Mouse (Mus musculus) hindlimb bud, embryonic 11.5 days (tissue): ENCODE results near the gene Mtcl1.

ENCODE experiments used
- DNase-seq: peaks from one replicate; pipeline ENCODE4 v3.0.0-alpha.2; 2012; ENCODE audit warnings: low read depth, low spot score; ENCODE audit errors: extremely low spot score

The Mtcl1 gene

GRCm38 (mm10) chr17:66331207-66331606 lies 118.3 kb downstream of the Mtcl1 start:
- no peak for DNase-seq

DNA sequence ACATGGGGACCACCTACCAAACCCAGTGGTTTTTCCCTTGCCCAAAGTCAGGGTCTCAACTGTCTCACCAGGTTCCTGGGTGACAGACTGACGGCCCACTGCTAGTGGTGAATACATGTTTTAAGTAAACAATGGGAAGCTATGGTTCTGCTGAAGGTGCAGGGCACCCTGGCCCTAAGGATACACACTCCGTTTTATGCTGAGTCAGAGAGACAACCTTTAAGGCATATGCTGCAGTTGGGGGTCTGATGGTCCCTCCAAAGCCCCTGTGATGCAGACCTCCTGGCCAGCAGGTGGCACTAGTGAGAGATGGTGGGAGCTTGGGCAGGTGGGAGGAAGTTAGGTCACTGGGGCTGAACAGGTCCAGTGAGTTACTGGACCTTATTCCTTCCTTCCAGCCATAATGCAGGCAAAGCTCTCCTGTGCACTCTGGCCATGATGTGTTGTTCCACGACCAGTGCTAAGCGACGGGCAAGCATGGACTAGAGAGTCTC lies 123.0 kb downstream of the Mtcl1 start:
- no peak for DNase-seq

- no peak for DNase-seq
Observed at GRCm38 (mm10) chr17:66326204-66326545, 123.4 kb downstream of the Mtcl1 start.

DNA sequence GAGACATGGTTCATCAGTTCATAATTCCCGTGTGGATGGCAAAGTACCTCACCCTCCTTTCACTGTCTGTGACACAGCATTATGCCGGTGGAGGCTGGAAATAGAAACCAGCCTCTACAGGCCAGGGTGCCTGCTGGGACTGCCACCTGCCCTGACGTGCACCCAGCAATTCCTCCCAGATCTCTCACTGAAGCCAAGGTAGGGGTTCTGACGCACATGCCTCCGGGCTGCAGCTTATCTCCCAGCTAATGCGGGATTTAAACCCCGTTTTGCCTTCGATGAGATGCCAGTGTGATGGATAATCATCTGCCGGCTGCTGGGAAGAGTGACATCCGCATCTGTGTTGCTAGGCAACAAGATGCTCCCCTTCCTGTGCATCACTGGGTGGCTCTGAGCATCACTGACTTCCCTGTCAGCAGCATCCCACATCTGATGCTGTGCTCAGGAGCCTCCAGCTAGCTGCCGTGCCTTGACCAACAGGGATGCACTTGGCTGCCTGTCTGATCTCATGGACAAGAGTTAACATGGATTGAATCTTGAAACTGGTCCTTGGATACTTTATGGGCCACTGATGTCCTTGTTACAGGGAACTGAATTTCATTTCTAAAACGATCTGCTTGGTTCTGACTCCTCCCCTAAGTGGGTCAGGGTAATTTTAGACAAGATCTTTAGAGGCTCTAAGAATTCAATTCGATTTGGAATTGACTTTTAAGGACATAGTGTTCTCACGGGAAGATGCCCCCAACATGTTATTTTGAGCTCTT lies 123.9 kb downstream of the Mtcl1 start:
- no peak for DNase-seq

DNA sequence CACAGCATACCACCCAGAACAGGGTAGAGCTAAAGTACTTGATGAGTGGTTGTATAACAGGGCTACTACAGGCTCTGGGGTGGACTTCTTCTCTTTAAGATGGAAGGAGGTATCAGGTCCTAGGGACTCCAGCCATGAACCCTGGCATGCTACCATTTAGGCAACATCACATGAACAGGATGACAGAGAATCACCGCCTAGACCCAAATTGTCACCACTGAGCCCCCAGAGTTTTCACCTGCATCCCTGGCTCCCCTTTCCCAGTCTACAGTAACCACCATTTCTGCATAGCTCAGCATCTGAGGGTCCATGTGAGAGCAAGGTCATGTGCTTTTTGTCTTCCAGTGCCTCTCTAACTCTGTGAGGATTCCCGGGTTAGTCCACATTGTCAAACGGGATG lies 124.7 kb downstream of the Mtcl1 start:
- DNase-seq: no peak

DNA sequence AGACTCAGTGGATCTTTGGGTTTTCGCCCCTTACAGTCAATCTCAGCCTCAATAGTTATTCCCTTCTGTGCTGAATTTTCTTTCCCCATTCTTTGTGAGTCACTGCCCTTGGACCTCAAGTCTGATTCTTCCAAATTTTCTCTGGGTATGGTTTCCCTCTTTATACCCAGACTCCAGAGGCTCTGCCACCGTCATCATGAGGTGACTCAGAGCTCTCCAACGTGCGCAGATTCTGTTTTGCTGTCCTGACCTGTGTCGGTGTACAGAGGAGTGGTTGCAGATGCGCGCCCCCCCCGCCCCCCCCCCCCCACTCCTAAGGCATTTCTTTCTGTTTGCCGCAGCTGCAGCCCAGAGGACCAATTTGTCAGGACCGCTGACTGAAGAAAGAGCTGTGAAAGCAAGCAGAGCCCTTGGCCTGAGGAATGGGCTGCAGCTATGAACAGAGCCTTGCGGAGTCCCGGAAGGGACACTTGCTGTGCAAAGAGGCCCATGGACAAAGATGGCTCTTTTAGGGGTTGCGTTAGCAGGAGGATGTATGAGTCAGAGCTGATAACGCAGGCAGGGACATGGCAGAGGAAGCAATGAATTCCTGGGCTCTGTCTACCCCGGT lies 126.8 kb downstream of the Mtcl1 start:
- no peak for DNase-seq

GRCm38 (mm10) chr17:66321933-66322332 lies 127.6 kb downstream of the Mtcl1 start:
- no peak for DNase-seq

DNA sequence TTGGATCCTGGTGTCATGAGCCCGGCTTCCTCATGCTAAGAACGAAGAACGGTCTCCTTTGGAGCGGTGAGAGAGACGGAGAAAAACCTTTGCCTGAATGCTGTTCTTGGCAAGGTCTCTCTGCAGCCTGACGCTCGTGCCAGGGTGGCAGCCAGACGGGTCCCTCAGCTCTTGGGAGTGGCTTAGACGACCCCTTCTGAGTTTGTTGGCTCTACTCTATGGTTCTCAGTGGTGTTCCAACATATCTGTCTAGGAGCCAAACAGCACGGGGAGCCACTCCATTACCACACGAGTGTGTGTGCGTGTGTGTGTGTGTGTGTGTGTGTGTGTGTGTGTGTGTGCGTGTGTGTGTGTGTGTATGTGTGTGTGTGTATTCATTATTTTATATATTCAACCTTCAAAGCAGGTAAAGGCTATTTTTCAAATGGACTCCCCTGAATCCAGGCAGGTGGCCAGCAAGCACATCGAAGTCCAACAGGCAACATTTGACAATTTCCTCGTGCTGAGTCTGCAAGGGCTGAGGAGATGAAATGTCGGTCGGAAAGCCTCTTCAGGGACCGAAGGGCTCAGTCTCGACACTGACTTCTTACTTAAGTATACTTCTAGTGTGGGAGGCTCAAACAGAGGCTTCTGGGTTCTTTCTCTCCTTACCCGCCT lies 128.7 kb downstream of the Mtcl1 start:
- DNase-seq: no peak

- DNase-seq: no peak
Observed at GRCm38 (mm10) chr17:66318031-66318430, 131.5 kb downstream of the Mtcl1 start.

DNA sequence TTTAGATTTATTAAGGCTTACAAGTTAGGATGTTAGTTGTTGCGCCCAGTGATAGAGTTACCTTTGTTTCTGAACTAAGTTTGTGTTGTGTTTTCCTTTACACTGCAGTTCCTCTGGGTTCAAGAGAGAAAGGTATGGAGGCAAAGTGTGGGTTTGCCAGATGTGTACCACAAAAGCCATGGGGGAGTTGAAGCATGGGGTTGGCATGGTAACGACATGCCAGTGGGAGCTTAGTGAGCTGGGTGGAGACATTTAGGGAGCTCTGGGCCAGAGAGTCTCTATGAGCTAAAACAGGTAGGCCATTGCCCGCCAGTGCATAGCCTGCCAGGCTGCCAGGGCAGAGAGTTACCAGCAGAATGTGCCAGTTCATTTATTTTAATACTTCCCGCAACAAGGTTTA lies 132.0 kb downstream of the Mtcl1 start:
- no peak for DNase-seq

DNA sequence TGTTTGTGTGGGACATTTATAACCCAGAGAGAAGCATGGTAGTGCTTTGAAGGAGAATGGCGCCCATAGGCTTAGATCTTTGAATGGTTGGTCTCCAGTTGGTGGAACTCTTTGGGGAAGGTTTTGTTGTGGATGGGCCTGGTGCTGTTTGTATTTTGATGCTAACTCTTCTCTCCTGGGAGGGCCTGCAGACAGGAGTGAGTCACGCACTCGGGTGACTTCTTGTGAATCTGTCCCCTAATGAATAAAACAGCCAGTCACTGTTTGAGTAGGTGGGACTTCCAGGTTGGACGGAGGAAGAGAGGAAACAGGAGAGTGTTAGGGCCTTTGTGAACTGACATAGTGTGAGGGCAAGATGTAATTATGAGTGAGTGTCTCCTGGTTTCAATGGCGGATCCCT lies 132.4 kb downstream of the Mtcl1 start:
- DNase-seq: no peak

GRCm38 (mm10) chr17:66315451-66315850 lies 134.1 kb downstream of the Mtcl1 start:
- no peak for DNase-seq

GRCm38 (mm10) chr17:66314566-66315285 lies 134.8 kb downstream of the Mtcl1 start:
- DNase-seq: no peak

GRCm38 (mm10) chr17:66301906-66302305 lies 147.6 kb downstream of the Mtcl1 start:
- DNase-seq: no peak

- DNase-seq: no peak
Observed at GRCm38 (mm10) chr17:66301267-66301666, 148.3 kb downstream of the Mtcl1 start.

GRCm38 (mm10) chr17:66297721-66298120 lies 151.8 kb downstream of the Mtcl1 start:
- DNase-seq: no peak

DNA sequence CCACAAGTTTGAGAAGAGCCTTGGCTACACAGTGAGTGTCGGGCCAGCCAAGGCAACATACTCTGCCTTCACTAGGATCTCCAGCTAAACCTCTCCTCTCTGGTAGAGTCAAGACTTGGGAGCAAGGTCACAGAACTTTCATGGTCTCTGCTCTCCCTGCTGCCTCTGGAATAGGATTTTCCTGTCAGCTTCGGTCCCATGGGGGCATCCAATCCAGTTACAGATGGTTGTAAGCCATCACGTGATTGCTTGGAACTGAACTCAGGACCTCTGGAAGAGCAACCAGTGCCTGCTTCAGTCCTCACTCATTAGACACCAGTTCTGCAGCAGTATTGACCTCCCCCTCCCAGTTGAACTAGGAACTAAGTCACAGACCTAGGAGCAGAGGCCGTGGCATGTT lies 156.0 kb downstream of the Mtcl1 start:
- no peak for DNase-seq

- no peak for DNase-seq
Observed at GRCm38 (mm10) chr17:66289894-66290293, 159.7 kb downstream of the Mtcl1 start.
